Mouse (Mus musculus): ENCODE data around the gene Zdhhc4. TPM values are rescaled to one million over a fixed set of nuclear protein-coding genes. Genes with fewer than 3 reads are reported as not detected.

Gene Zdhhc4
- polyA plus RNA-seq, 1 experiment, result 48.7 TPM

GRCm38 (mm10) chr5:143370416-143371145, 41.5 kb upstream of the Zdhhc4 start:
- peaks cover 75% of the 10 kb centered on the region for H3K27me3 ChIP-seq (ENCODE audit: control insufficient read depth, insufficient read depth, insufficient read length)
- H3ac ChIP-seq (ENCODE audit: control insufficient read depth, insufficient read length, low read depth), result no peak overlapping the region
- H3K36me3 ChIP-seq (ENCODE audit: control insufficient read depth, insufficient read depth), result no peaks in the 10 kb centered on the region
- H3K79me2 ChIP-seq (ENCODE audit: control insufficient read depth, insufficient read depth), result no peaks in the 10 kb centered on the region
- H3K79me3 ChIP-seq (ENCODE audit: low read depth), result no peaks in the 10 kb centered on the region
- TF ChIP-seq CEBPB (IDR thresholded peaks at IDR 0.05; ENCODE audit: low read depth) (no peak), MAX (IDR thresholded peaks at IDR 0.05) (no peak), FOSL1 (IDR thresholded peaks at IDR 0.05; ENCODE audit: insufficient read depth, low read length, poor library complexity, severe bottlenecking) (no peak), USF1 (IDR thresholded peaks at IDR 0.05; ENCODE audit: low read depth) (no peak), CTCF (IDR thresholded peaks at IDR 0.05; ENCODE audit: control insufficient read depth, insufficient read depth, insufficient read length) (no peak), MYOD1 (IDR thresholded peaks at IDR 0.05; ENCODE audit: control insufficient read depth, insufficient read length, low read depth) (no peak), MYOG (IDR thresholded peaks at IDR 0.05; ENCODE audit: control insufficient read depth, extremely low read depth, insufficient read length) (no peak)
- no peak overlapping the region for H3K4me3 ChIP-seq (ENCODE audit: insufficient read depth, poor library complexity, severe bottlenecking)

GRCm38 (mm10) chr5:143369611-143370255, 40.7 kb upstream of the Zdhhc4 start:
- H3K27me3 ChIP-seq (ENCODE audit: control insufficient read depth, insufficient read depth, insufficient read length), result peaks cover 76% of the 10 kb centered on the region
- TF ChIP-seq USF1 (IDR thresholded peaks at IDR 0.05; ENCODE audit: low read depth) (no peak), CTCF (IDR thresholded peaks at IDR 0.05; ENCODE audit: control insufficient read depth, insufficient read depth, insufficient read length) (no peak), MYOG (IDR thresholded peaks at IDR 0.05; ENCODE audit: control insufficient read depth, extremely low read depth, insufficient read length) (no peak), MAX (IDR thresholded peaks at IDR 0.05) (no peak), FOSL1 (IDR thresholded peaks at IDR 0.05; ENCODE audit: insufficient read depth, low read length, poor library complexity, severe bottlenecking) (no peak), CEBPB (IDR thresholded peaks at IDR 0.05; ENCODE audit: low read depth) (no peak)

GRCm38 (mm10) chr5:143367931-143368330, 38.9 kb upstream of the Zdhhc4 start:
- H3K79me3 ChIP-seq (ENCODE audit: low read depth), result no peaks in the 10 kb centered on the region
- H3K4me3 ChIP-seq (ENCODE audit: insufficient read depth, poor library complexity, severe bottlenecking), result no peak overlapping the region
- H3ac ChIP-seq (ENCODE audit: control insufficient read depth, insufficient read length, low read depth), result no peak overlapping the region
- H3K36me3 ChIP-seq (ENCODE audit: control insufficient read depth, insufficient read depth), result no peaks in the 10 kb centered on the region
- H3K27me3 ChIP-seq (ENCODE audit: control insufficient read depth, insufficient read depth, insufficient read length), result peaks cover 75% of the 10 kb centered on the region
- TF ChIP-seq CEBPB (IDR thresholded peaks at IDR 0.05; ENCODE audit: low read depth), result no peak
- H3K79me2 ChIP-seq (ENCODE audit: control insufficient read depth, insufficient read depth), result no peaks in the 10 kb centered on the region

More at GRCm38 (mm10) chr5:143369611-143370255, 40.7 kb upstream of the Zdhhc4 start:
- Histone ChIP-seq H3K36me3 (ENCODE audit: control insufficient read depth, insufficient read depth) (no peaks in the 10 kb centered on the region), H3ac (ENCODE audit: control insufficient read depth, insufficient read length, low read depth) (no peak overlapping the region), H3K4me3 (ENCODE audit: insufficient read depth, poor library complexity, severe bottlenecking) (no peak overlapping the region), H3K79me2 (ENCODE audit: control insufficient read depth, insufficient read depth) (no peaks in the 10 kb centered on the region), H3K79me3 (ENCODE audit: low read depth) (no peaks in the 10 kb centered on the region)

- H3K27me3 ChIP-seq (ENCODE audit: control insufficient read depth, insufficient read depth, insufficient read length), result peaks cover 58% of the 10 kb centered on the region
- no peaks in the 10 kb centered on the region for H3K79me2 ChIP-seq (ENCODE audit: control insufficient read depth, insufficient read depth)
- H3K36me3 ChIP-seq (ENCODE audit: control insufficient read depth, insufficient read depth), result no peaks in the 10 kb centered on the region
- TF ChIP-seq MYOG (IDR thresholded peaks at IDR 0.05; ENCODE audit: control insufficient read depth, extremely low read depth, insufficient read length) (no peak), MYOD1 (IDR thresholded peaks at IDR 0.05; ENCODE audit: control insufficient read depth, insufficient read length, low read depth) (no peak), CEBPB (IDR thresholded peaks at IDR 0.05; ENCODE audit: low read depth) (no peak), FOSL1 (IDR thresholded peaks at IDR 0.05; ENCODE audit: insufficient read depth, low read length, poor library complexity, severe bottlenecking) (no peak), MAX (IDR thresholded peaks at IDR 0.05) (no peak), USF1 (IDR thresholded peaks at IDR 0.05; ENCODE audit: low read depth) (no peak), CTCF (IDR thresholded peaks at IDR 0.05; ENCODE audit: control insufficient read depth, insufficient read depth, insufficient read length) (no peak)
- no peak overlapping the region for H3K4me3 ChIP-seq (ENCODE audit: insufficient read depth, poor library complexity, severe bottlenecking)
- H3K79me3 ChIP-seq (ENCODE audit: low read depth), result no peaks in the 10 kb centered on the region
- no peak overlapping the region for H3ac ChIP-seq (ENCODE audit: control insufficient read depth, insufficient read length, low read depth)
Measured at GRCm38 (mm10) chr5:143363678-143364615, 34.9 kb upstream of the Zdhhc4 start.

- no peaks in the 10 kb centered on the region for H3K79me2 ChIP-seq (ENCODE audit: control insufficient read depth, insufficient read depth)
- no peaks in the 10 kb centered on the region for H3K36me3 ChIP-seq (ENCODE audit: control insufficient read depth, insufficient read depth)
- no peak overlapping the region for H3K4me3 ChIP-seq (ENCODE audit: insufficient read depth, poor library complexity, severe bottlenecking)
- H3K79me3 ChIP-seq (ENCODE audit: low read depth), result no peaks in the 10 kb centered on the region
- H3K27me3 ChIP-seq (ENCODE audit: control insufficient read depth, insufficient read depth, insufficient read length), result peaks cover 65% of the 10 kb centered on the region
- TF ChIP-seq USF1 (IDR thresholded peaks at IDR 0.05; ENCODE audit: low read depth), result no peak
- TF ChIP-seq MAX (IDR thresholded peaks at IDR 0.05), result no peak
- no peak for TF ChIP-seq CTCF (IDR thresholded peaks at IDR 0.05; ENCODE audit: control insufficient read depth, insufficient read depth, insufficient read length)
- no peak overlapping the region for H3ac ChIP-seq (ENCODE audit: control insufficient read depth, insufficient read length, low read depth)
Measured at GRCm38 (mm10) chr5:143361428-143361827, 32.4 kb upstream of the Zdhhc4 start.

Data from C2C12 (cell line).